Comparison of ENCODE assay signal across 8 mouse cellular contexts in genomic region chr13:67060161-67060785, GRCm38 (mm10). TPM values are rescaled to one million over a fixed set of nuclear protein-coding genes. Genes with fewer than 3 reads are reported as not detected.
DNase-seq lines count a peak whose midpoint lies in the region; ATAC-seq and TF ChIP-seq lines count a peak whose summit lies in the region.

No protein-coding gene starts in this region.

- no peaks in the 10 kb centered on the region for H3K79me2 ChIP-seq in myocyte (ENCODE audit: control insufficient read depth, insufficient read depth)

- no peak for DNase-seq in heart, adult 8-10 months (ENCODE audit: low spot score)
- DNase-seq in G1E (ENCODE audit: low spot score), result no peak
- DNase-seq in right cerebral cortex, adult 2 months (ENCODE audit: low spot score in 2 of 2), result no peak
- no peak for DNase-seq in right cerebral cortex, postnatal 14 days

- peak overlapping the region; percentile 86 for H3K4me2 ChIP-seq in heart, embryonic 11.5 days
- H3K4me2 ChIP-seq in forebrain, embryonic 12.5 days, result peak overlapping the region; percentile 75
- peak overlapping the region; percentile 75 for H3K4me2 ChIP-seq in limb, embryonic 12.5 days
- peak overlapping the region; percentile 96 for H3K4me2 ChIP-seq in myocyte (ENCODE audit: low read depth)

- no peak overlapping the region for H3ac ChIP-seq in myocyte (ENCODE audit: control insufficient read depth, insufficient read length)

- peak overlapping the region; percentile 71 for H3K4me3 ChIP-seq in heart, embryonic 11.5 days (ENCODE audit: low read depth, low read length)
- H3K4me3 ChIP-seq in G1E (ENCODE audit: low read depth, low read length), result peak overlapping the region; percentile 85
- H3K4me3 ChIP-seq in forebrain, embryonic 12.5 days (replicated peaks), result peak overlapping the region; percentile 74
- H3K4me3 ChIP-seq in limb, embryonic 12.5 days (replicated peaks), result peak overlapping the region; percentile 70
- H3K4me3 ChIP-seq in myocyte, result peak overlapping the region; percentile 76

- H3K27ac ChIP-seq in heart, embryonic 11.5 days (ENCODE audit: low read depth, low read length), result peak overlapping the region; percentile 87; the same call in 1 of the 2 replicates
- peak overlapping the region; percentile 85; the same call in 1 of the 2 replicates for H3K27ac ChIP-seq in forebrain, embryonic 12.5 days
- H3K27ac ChIP-seq in limb, embryonic 12.5 days, result peak overlapping the region; percentile 91

- peaks cover 3% of the 10 kb centered on the region; the same call in 1 of the 2 replicates for H3K4me1 ChIP-seq in heart, embryonic 11.5 days (ENCODE audit: control insufficient read depth, insufficient read depth, low read length)
- H3K4me1 ChIP-seq in G1E (ENCODE audit: insufficient read depth, low read depth, low read length), result peaks cover 8% of the 10 kb centered on the region
- H3K4me1 ChIP-seq in forebrain, embryonic 12.5 days, result peaks cover 6% of the 10 kb centered on the region
- H3K4me1 ChIP-seq in limb, embryonic 12.5 days (replicated peaks), result peaks cover 4% of the 10 kb centered on the region

- TF ChIP-seq CTCF in G1E (IDR thresholded peaks at IDR 0.05; ENCODE audit: low read depth, low read length), result no peak

- H3K9ac ChIP-seq in heart, embryonic 11.5 days (ENCODE audit: low read depth, low read length), result peak overlapping the region; percentile 74
- peak overlapping the region; percentile 72 for H3K9ac ChIP-seq in forebrain, embryonic 12.5 days
- peak overlapping the region; percentile 65 for H3K9ac ChIP-seq in limb, embryonic 12.5 days (replicated peaks)

- ATAC-seq in heart, embryonic 11.5 days (replicated peaks; ENCODE audit: insufficient number of reproducible peaks, low FRiP score, low TSS enrichment), result no peak
- ATAC-seq in G1E (ENCODE audit: extremely low read depth, insufficient number of reproducible peaks, low FRiP score, poor library complexity, severe bottlenecking), result no peak
- ATAC-seq in forebrain, embryonic 12.5 days (ENCODE audit: low FRiP score), result peak; percentile 67
- peak; percentile 71 for ATAC-seq in limb, embryonic 12.5 days (ENCODE audit: insufficient number of reproducible peaks, insufficient read depth, low FRiP score, low TSS enrichment, low read depth)

- H3K27me3 ChIP-seq in heart, embryonic 11.5 days (ENCODE audit: control insufficient read depth, insufficient read depth, low read length), result no peaks in the 10 kb centered on the region
- H3K27me3 ChIP-seq in G1E (ENCODE audit: insufficient read depth, low read length), result no peaks in the 10 kb centered on the region
- H3K27me3 ChIP-seq in forebrain, embryonic 12.5 days, result no peaks in the 10 kb centered on the region
- H3K27me3 ChIP-seq in limb, embryonic 12.5 days, result no peaks in the 10 kb centered on the region
- H3K27me3 ChIP-seq in myocyte (ENCODE audit: control insufficient read depth, insufficient read depth, insufficient read length), result no peaks in the 10 kb centered on the region

- no peak for TF ChIP-seq POLR2A in myocyte (IDR thresholded peaks at IDR 0.05; ENCODE audit: insufficient read length, low read depth)

- H3K9me3 ChIP-seq in heart, embryonic 11.5 days (replicated peaks; ENCODE audit: control insufficient read depth, low read length), result no peaks in the 10 kb centered on the region
- H3K9me3 ChIP-seq in G1E (replicated peaks), result peaks cover under 1% of the 10 kb centered on the region; the same call in 1 of the 2 replicates
- H3K9me3 ChIP-seq in forebrain, embryonic 12.5 days, result peaks cover 10% of the 10 kb centered on the region; the same call in 1 of the 2 replicates
- peaks cover 4% of the 10 kb centered on the region; the same call in 1 of the 2 replicates for H3K9me3 ChIP-seq in limb, embryonic 12.5 days

- H3K36me3 ChIP-seq in heart, embryonic 11.5 days (ENCODE audit: control insufficient read depth, insufficient read depth, low read length), result no peaks in the 10 kb centered on the region
- H3K36me3 ChIP-seq in G1E (replicated peaks), result peaks cover 2% of the 10 kb centered on the region
- no peaks in the 10 kb centered on the region for H3K36me3 ChIP-seq in forebrain, embryonic 12.5 days (replicated peaks)
- no peaks in the 10 kb centered on the region for H3K36me3 ChIP-seq in limb, embryonic 12.5 days
- H3K36me3 ChIP-seq in myocyte (ENCODE audit: control insufficient read depth, insufficient read depth), result no peaks in the 10 kb centered on the region

- WGBS in heart, embryonic 11.5 days (ENCODE audit: insufficient replicate concordance), result 4% methylated on average over 12 of the region's 12 CpGs
- WGBS in forebrain, embryonic 12.5 days, result 3% methylated on average over 12 of the region's 12 CpGs
- 6% methylated on average over 12 of the region's 12 CpGs for WGBS in limb, embryonic 12.5 days

TF ChIP-seq in myocyte, 11 proteins besides CTCF, POLR2A, EP300 and RAD21:
- TF ChIP-seq CEBPB (IDR thresholded peaks at IDR 0.05; ENCODE audit: insufficient read depth, poor library complexity, severe bottlenecking) (no peak), E2F4 (IDR thresholded peaks at IDR 0.05; ENCODE audit: insufficient read depth) (no peak), USF1 (IDR thresholded peaks at IDR 0.05; ENCODE audit: low read depth) (no peak), TCF3 (IDR thresholded peaks at IDR 0.05; ENCODE audit: insufficient read length, low read depth) (no peak), SRF (IDR thresholded peaks at IDR 0.05; ENCODE audit: control insufficient read depth, insufficient read length, low read depth) (no peak), TCF12 (IDR thresholded peaks at IDR 0.05; ENCODE audit: insufficient read depth, poor library complexity, severe bottlenecking) (no peak), MYOG (IDR thresholded peaks at IDR 0.05; ENCODE audit: control insufficient read depth in 1 of 3, insufficient read depth in 1 of 3, insufficient read length in 2 of 3, low read depth in 2 of 3) (no peak), MAX (IDR thresholded peaks at IDR 0.05; ENCODE audit: low read depth) (no peak), REST (IDR thresholded peaks at IDR 0.05; ENCODE audit: insufficient read depth, insufficient read length) (no peak), MYOD1 (IDR thresholded peaks at IDR 0.05; ENCODE audit: control insufficient read depth in 1 of 3, insufficient read length in 2 of 3, low read depth in 2 of 3) (no peak), POLR2AphosphoS2 (IDR thresholded peaks at IDR 0.05; ENCODE audit: insufficient read length, low read depth) (no peak)

RNA-seq across cellular contexts. Expression of gene Zfp712, which starts 0.7 kb away (rescaled TPM):
- polyA plus RNA-seq in heart, embryonic 11.5 days (2014; fragmentation: Nextera tagmentation; extraction: Ambion mirVana), result 2.2 and 2.5 TPM in 2 replicates
- 1 to 10 TPM; 1.0 to 1.5 (median 1.4) TPM for total RNA-seq in heart, adult 8-10 months (2022)
- total RNA-seq in G1E (2014; fragmentation: Nextera tagmentation), result 9.4 and 10.5 TPM in 2 replicates
- 5.1 and 5.3 TPM in 2 replicates for total RNA-seq in G1E (2017)
- 0.10 and 0.13 TPM in 2 replicates for polyA plus RNA-seq in G1E (2012)
- polyA plus RNA-seq in forebrain, embryonic 12.5 days (2016; fragmentation: Nextera tagmentation; extraction: Ambion mirVana), result 5.7 and 6.2 TPM in 2 replicates
- polyA plus RNA-seq in limb, embryonic 12.5 days (2016; fragmentation: Nextera tagmentation; extraction: Ambion mirVana), result 4.3 and 4.9 TPM in 2 replicates
- polyA plus RNA-seq in myocyte (2012; fragmentation: generic; extraction: Trizol), result 0.19 TPM

RNA-seq across cellular contexts. Expression of gene Zfp708, which starts 37.5 kb away (rescaled TPM):
- 4.2 and 4.5 TPM in 2 replicates for polyA plus RNA-seq in heart, embryonic 11.5 days (2014; fragmentation: Nextera tagmentation; extraction: Ambion mirVana)
- under 1 TPM; 0.60 to 0.92 (median 0.80) TPM for total RNA-seq in heart, adult 8-10 months (2022)
- total RNA-seq in G1E (2014; fragmentation: Nextera tagmentation) (4.6 and 5.1 TPM in 2 replicates), G1E (2017) (0.29 TPM in 1 of 2 replicates, not detected in the other)
- polyA plus RNA-seq in G1E (2012) (0.12 TPM in 1 of 2 replicates, not detected in the other), myocyte (2012; fragmentation: generic; extraction: Trizol) (0.11 TPM)
- 9.4 and 10.0 TPM in 2 replicates for polyA plus RNA-seq in forebrain, embryonic 12.5 days (2016; fragmentation: Nextera tagmentation; extraction: Ambion mirVana)
- polyA plus RNA-seq in limb, embryonic 12.5 days (2016; fragmentation: Nextera tagmentation; extraction: Ambion mirVana), result 8.4 and 8.7 TPM in 2 replicates

RNA-seq across cellular contexts. Expression of gene Gm28557, which starts 48.1 kb away (rescaled TPM):
- 1.1 and 2.2 TPM in 2 replicates for polyA plus RNA-seq in heart, embryonic 11.5 days (2014; fragmentation: Nextera tagmentation; extraction: Ambion mirVana)
- 1 to 10 TPM; 1.9 to 2.8 (median 2.2) TPM for total RNA-seq in heart, adult 8-10 months (2022)
- total RNA-seq in G1E (2014; fragmentation: Nextera tagmentation) (6.2 and 12.0 TPM in 2 replicates), G1E (2017) (5.3 and 9.3 TPM in 2 replicates)
- polyA plus RNA-seq in G1E (2012) (0.19 and 0.23 TPM in 2 replicates), myocyte (2012; fragmentation: generic; extraction: Trizol) (0.94 TPM)
- polyA plus RNA-seq in forebrain, embryonic 12.5 days (2016; fragmentation: Nextera tagmentation; extraction: Ambion mirVana), result 2.3 and 2.4 TPM in 2 replicates
- polyA plus RNA-seq in limb, embryonic 12.5 days (2016; fragmentation: Nextera tagmentation; extraction: Ambion mirVana), result 2.3 and 3.1 TPM in 2 replicates

RNA-seq across cellular contexts. Expression of gene Rslcan18, which starts 55.8 kb away (rescaled TPM):
- polyA plus RNA-seq in heart, embryonic 11.5 days (2014; fragmentation: Nextera tagmentation; extraction: Ambion mirVana), result 0.37 and 0.87 TPM in 2 replicates
- under 1 TPM; 0.41 to 0.84 (median 0.80) TPM for total RNA-seq in heart, adult 8-10 months (2022)
- total RNA-seq in G1E (2014; fragmentation: Nextera tagmentation) (4.0 and 6.9 TPM in 2 replicates), G1E (2017) (0.49 and 1.4 TPM in 2 replicates)
- polyA plus RNA-seq in G1E (2012) (0.02 TPM in 1 of 2 replicates, not detected in the other), myocyte (2012; fragmentation: generic; extraction: Trizol) (0.19 TPM)
- 0.19 and 0.23 TPM in 2 replicates for polyA plus RNA-seq in forebrain, embryonic 12.5 days (2016; fragmentation: Nextera tagmentation; extraction: Ambion mirVana)
- polyA plus RNA-seq in limb, embryonic 12.5 days (2016; fragmentation: Nextera tagmentation; extraction: Ambion mirVana), result 0.17 and 0.29 TPM in 2 replicates

Comparison
In these comparisons a context has a peak if more than half of its experiments do, and no peak if none do; other contexts are left out.
1. ATAC-seq: peak in forebrain, embryonic 12.5 days (single experiment) and limb, embryonic 12.5 days (single experiment); none in heart, embryonic 11.5 days (single experiment) and G1E (single experiment).
2. Peak in every context shown above with its lines, with median percentiles within 50 percentile points of each other: H3K27ac ChIP-seq, H3K4me2 ChIP-seq, H3K4me3 ChIP-seq and H3K9ac ChIP-seq.